Mouse (Mus musculus): ENCODE data around the gene Gabbr2.

Gabbr2 gene

DNA sequence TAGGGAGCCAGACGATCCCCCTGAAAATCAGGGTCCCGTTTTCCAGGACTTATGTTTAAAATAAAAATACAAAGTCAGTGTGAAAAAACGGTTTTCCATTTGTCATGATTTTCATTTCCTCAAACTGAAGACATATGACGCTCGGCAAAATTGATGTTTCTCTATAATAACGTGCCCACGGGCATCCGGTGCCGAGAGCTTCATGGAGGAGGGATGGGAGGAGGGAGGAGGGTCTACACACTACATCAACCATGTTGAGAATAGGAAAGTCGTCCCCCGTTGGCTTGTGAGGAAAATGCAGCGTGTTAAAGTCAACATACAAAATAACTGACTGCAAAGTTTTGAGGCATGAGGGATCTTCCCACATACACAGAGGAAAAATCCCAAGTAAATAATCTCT lies 75.7 kb downstream of the Gabbr2 start:
- DNase-seq (ENCODE audit: low spot score) = no peak

DNA sequence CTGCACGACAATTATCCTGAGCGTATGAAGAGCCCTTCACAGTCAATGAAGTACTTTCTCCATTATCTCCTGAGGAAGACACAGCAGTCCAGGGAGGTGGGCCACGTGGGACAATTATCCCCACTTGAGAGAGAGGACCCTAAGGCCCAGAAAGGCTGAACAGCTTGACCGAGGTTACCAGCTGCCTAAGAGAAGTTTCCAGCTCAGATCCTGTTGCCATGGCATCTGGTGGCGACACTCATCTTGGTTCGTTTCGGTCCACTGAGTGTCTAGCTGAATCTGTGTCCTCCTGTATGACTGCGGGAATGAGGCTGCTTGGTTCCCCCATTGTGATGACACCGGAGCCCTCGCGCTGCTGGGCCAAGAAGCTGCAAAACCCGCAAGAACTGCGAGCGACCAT lies 76.2 kb downstream of the Gabbr2 start:
- DNase-seq (ENCODE audit: low spot score) = no peak

DNA sequence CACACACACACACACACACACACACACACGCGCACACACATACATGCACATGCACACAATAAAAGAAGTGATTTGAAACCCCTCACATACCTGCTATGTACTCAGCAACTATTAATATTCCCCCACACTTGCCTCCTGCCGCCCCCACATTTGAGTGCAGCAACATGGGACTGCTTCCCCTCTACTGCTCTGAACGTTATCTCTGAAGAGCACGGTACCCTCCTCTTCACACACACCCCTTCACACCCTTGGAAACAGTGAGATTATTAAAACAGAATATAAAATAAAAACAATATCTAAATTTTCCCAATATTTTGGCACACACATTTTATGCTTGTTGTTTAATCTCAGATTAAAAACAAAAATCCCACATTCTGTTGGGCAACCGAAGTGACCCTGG lies 77.1 kb downstream of the Gabbr2 start:
- DNase-seq (ENCODE audit: low spot score) = no peak

DNA sequence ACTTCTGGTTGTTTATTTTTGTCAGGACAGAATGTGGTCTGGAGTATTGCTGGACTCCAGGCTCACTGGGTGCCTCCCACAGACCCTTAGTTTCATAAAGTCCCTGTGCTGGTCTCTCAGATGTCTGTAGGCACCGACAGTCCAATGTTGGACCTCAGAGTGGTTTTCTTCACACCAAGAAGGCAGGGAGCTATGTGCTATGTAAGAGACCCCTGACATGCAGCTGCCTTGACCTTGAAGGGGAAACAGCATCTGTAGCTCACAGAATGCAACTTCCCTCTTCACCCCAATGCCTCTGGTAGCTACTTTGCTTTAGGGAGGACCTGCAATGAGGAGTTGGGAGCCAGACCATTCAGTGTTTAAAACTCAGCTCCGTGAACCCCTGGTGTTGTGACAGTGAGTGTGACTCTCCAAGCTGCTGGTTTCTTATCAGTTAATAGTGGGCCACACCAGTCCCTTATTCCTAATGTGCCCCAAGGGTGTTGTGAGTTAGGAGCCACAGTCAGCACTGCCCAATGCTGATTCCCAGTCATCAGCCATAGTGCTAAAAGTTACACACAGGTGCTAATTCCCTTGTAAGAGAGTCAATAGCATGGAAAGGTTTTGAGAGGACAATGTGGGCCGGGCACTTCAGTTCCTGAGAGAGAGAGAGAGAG lies 85.5 kb downstream of the Gabbr2 start:
- DNase-seq (ENCODE audit: low spot score) = no peak

DNA sequence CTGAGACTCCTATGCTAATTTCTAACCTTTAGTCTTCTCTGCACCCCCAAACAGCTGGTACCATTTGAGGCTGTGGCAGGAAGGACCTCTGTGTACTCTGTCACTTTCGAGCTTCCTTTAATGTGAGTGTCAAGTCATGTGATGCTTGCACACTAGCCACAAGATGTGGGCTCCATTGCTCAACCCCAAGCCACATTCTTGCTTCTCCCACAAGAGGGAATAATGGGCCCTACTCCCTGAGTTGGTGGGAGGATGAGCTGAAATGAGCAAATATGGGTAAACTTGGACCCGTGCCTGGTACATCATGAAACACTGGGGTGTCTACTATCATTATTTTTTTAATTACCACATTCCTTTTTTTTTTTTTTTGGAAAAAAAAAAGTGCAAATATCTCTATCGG lies 86.5 kb downstream of the Gabbr2 start:
- no peak for DNase-seq (ENCODE audit: low spot score)

GRCm38 (mm10) chr4:46904129-46904528 lies 87.5 kb downstream of the Gabbr2 start:
- DNase-seq (ENCODE audit: low spot score) = no peak

DNA sequence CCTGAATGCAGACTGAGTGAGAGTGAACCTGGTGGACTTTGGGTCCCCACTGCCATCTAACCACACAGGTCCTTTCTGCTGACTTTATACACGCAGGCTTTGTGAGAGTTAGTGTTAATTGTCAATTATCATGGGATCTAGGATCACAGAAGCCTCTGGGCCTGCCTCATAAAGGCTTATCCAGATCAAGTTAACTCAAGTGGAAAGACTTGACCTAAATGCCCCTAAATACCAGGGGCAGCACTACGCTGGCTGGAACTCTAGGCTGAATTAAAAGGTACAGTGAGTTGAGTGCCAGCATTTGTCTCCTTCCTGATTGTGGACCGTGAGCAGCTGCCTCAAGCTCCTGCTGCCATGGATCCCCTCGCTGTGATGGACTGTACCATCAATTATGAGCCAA lies 93.1 kb downstream of the Gabbr2 start:
- no peak for DNase-seq (ENCODE audit: low spot score)

GRCm38 (mm10) chr4:46897634-46898399 lies 93.9 kb downstream of the Gabbr2 start:
- no peak for DNase-seq (ENCODE audit: low spot score)

DNA sequence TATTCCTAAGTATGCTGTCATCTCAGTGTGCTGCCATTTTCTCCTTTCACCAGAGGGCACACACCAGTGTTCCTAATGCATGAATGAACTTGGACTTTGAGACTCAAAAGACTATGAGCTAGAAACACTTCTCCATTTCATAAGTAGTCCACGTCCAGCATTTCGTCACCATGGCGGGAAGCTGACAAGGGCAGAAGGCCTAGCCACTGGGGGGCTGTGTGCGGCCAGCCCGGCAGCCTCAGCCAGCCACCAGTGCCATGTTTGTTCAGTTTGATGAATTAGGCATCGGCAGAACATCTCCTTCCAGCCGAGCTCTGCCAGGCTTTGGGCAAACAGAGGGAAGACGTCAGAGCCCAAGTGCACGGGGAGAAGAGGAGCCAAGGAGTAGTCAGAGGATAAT lies 97.5 kb downstream of the Gabbr2 start:
- no peak for DNase-seq (ENCODE audit: low spot score)

DNA sequence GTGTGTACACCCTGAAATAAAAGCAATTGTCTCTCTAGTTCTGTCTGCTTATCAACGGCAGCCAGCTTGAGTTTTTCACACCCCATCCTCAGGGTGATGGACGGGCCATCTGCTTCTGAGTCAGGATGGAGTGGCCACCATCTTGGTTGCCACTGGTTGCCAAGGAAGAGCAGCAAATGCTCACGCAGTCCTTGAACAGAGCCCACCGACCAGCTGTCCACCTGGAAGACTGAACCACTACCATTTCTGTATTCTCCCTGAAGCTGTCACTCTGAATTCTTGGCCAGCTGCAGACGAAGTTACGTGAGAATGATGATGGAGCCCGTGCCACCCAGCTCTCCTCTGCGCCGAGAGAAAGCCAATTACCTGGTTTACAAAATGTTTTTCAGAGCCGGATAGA lies 102.5 kb downstream of the Gabbr2 start:
- no peak for DNase-seq (ENCODE audit: low spot score)

DNA sequence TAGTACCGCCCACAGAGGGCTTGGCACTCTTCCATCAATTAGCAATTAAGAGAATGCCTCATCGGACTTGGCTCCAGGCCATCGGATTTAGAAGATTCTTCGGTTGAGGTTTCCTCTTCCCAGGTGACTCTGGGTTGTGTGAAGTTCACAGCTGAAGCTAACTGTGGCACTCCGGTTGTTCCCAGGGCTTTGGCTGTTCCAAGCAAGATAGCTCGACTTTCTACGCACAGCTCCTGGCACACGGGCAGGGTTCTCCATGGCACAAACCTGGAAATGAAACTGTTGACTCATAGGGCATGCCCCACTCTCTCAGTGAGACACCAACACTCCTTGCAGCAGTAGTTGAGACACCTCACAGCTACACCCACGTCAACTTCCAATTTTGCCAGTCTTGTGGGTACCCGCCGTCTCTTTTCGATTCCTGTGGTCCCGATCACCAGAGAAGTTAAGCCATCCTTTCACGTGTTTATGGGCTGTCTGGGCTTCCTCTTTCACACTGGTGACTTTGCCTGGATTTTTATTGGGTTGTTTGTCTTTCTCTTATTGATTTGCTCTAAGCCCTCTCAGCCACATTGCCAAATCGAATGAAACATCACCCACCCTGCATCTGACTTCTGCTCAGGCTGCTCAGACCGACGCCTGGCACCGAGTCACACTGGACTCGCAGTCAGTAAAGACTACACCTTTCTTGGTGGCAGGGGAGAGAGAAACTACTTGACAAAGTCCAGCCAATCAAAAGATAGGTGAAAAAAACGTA lies 105.9 kb downstream of the Gabbr2 start:
- no peak for DNase-seq (ENCODE audit: low spot score)

DNA sequence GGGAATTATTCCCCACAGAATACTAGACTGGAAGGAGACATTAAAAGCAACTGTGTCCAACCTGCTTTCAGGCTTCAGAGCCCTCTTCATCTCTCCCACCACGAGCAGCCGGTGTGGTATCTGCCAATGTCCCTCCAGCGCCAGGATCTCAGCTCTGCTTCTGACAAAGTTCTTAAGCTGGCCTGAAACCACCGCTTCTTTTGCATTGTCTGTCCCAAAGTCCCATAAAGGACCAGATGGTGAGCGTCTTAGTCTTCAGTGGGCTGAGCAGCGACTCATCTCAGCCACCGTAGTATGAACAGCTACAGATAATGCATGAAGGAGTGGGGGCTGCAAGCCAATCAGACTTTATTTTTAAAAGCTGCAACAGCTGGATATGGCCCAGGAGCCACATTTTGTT lies 107.5 kb downstream of the Gabbr2 start:
- no peak for DNase-seq (ENCODE audit: low spot score)

DNA sequence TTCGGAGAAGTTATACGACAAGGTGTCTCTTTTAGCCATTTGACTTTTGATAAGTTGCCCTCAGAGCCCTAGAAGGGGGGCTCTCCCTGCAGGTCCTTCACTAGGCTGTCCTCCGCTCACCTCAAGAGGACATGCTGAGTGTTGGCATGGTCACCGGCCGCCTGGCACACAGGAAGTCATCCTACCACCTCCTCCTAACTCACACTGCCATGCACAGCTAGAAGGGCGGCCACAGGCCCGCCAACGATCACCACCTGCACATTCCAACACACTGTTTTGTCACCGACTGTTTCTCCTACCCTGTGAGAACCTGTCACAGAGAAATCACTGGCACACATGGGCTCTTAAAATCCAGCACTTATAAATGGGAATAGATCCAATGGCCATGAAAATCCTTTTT lies 108.1 kb downstream of the Gabbr2 start:
- DNase-seq (ENCODE audit: low spot score) = no peak

- DNase-seq (ENCODE audit: low spot score) = no peak
Observed at GRCm38 (mm10) chr4:46883047-46883446, 108.6 kb downstream of the Gabbr2 start.

DNA sequence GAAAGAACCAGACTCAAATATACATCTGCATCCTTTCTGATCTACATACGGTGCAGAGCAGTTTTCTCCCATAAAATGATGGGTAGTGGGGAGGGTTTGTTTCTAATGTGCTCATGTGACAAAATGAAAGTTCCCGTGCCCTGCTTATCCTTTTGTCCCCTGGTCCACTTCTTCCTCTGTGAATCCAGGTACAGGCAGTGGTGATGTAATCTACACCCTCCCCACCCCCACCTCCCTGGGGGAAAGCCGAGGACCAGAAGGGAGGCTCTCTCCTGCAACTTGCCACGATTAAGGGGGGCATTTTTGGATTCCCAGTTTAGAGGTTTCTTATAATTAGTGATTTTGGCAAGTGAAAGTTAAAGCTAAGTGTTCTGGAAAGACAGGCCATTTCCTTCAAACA lies 110.4 kb downstream of the Gabbr2 start:
- DNase-seq (ENCODE audit: low spot score) = no peak

GRCm38 (mm10) chr4:46879943-46880342 lies 111.7 kb downstream of the Gabbr2 start:
- no peak for DNase-seq (ENCODE audit: low spot score)

DNA sequence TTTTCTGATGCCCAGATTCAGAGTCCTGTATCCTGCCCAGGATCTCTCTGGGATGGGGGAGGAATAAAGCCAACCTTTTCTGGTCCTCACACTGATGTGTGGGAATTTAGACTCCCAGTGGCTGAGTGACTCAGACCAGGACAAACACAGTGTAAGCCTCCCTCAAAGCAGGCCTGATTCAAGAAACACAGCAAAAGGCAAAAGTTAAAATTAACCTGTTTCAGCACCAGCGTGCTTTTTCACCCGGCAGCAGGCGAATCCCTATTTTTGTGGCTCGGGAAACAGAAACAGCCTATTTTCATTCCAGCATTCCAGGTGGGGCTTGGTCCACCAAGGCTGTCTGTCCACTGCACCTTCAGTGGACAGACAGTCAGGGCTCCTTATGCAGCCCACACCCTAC lies 118.9 kb downstream of the Gabbr2 start:
- no peak for DNase-seq (ENCODE audit: low spot score)

DNA sequence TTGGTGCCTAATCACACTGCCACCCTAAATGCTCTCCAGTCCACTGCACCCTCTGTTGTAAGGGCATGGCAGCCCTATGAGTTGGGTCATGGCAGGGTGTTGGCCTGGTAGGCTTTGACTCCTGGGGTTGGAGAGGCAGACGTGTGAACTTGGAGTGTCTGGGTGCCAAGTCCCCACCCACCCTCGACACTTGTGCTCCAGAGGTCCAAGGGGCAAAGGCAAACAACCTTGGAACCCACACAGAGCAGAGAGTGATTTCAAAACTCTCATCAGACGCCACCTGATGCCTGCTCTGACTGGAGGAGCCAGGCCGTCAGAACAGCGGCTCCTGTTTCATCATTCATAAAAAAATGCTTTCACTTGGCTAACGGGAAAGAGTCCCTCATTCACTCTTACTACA lies 121.5 kb downstream of the Gabbr2 start:
- DNase-seq (ENCODE audit: low spot score) = no peak

GRCm38 (mm10) chr4:46869380-46869779 lies 122.3 kb downstream of the Gabbr2 start:
- no peak for DNase-seq (ENCODE audit: low spot score)

DNA sequence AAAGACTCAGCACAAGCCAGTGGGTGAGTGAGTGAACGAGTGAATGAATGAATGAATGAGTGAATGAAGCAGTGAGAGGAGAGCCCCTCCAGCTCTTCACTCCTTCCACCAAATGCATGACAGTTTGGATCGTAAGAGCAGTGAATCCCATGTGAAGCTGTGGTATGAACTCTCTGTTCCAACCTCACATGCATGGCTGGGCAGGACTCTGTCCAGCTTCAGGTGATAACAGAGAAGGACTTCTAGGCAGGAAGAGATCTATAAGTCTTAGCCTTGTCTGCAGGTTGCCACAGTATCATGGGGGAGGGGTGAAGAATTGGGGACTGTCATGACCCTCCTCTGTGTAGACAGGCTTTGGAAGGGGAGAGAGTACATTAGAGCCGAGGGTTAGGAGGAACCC lies 122.8 kb downstream of the Gabbr2 start:
- DNase-seq (ENCODE audit: low spot score) = no peak

DNA sequence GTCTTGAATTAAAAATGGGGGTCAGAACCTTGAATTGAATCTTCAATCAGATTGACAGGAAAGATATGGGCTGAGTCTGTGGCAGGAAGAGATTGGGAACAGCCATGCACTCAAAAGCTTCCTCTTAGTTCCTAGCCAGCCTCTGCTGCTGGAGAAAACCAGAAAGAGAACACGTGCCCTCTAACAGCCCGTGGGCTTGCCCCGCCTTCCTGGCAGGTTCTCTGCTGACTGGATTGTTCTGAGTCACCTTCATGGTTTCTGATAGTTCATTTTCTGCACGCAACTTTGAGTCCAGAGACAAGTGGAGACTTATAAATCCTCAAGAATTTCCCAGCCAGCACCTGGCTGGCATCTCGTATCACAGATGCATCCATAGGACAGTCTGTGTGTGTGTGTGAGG lies 123.5 kb downstream of the Gabbr2 start:
- no peak for DNase-seq (ENCODE audit: low spot score)

- DNase-seq (ENCODE audit: low spot score) = no peak
Observed at GRCm38 (mm10) chr4:46867779-46868178, 123.9 kb downstream of the Gabbr2 start.

DNA sequence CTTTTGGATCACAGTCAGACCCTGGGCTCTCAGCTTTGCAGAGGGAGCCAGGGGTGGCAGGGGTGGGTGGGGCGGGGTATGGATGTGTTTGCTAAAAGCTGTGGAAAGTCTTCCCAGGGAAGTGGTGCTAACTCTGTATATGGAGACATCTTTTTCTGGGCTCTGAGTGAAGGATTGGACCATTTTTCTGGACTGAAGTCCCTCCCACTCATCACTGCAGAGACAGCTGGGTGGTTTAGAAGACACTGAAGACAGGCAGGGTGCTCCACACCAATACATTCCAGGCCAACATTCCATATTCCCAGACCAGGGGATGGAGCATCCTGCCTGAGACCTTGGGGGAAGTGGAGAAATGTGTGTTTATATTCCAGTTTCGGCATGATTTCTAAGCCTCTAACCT lies 125.6 kb downstream of the Gabbr2 start:
- no peak for DNase-seq (ENCODE audit: low spot score)

Measured in MN1 (cell line).